Mouse (Mus musculus) gastrocnemius, adult 2 months (tissue): ENCODE measurements around the gene Zfp74. TPM values are rescaled to one million over a fixed set of nuclear protein-coding genes. Genes with fewer than 3 reads are reported as not detected.
A peak's percentile ranks its signal among the peaks of the same experiment; 100 is the strongest.

Experiments used
- DNase-seq: peaks from one replicate; pipeline ENCODE4 v3.0.0; 2022
- H3K27ac ChIP-seq: fragments of 200-600 bp; 2 replicates; pipeline ENCODE4 v1.8.1; 2022; ENCODE audit warnings: mild to moderate bottlenecking
- H3K4me3 ChIP-seq: fragments of 200-600 bp; 2 replicates; pipeline ENCODE4 v1.8.1; 2022; ENCODE audit warnings: mild to moderate bottlenecking, moderate library complexity
- CTCF ChIP-seq: fragments of 200-600 bp; IDR thresholded peaks from 2 replicates; pipeline ENCODE4 v1.8.1; 2022; ENCODE audit warnings: antibody characterized with exemption, mild to moderate bottlenecking, moderate library complexity
- intact Hi-C: fragments of 180-260 bp; cut with DNase I; formaldehyde crosslinking; loops from one replicate; pipeline ENCODE4 v1.15.1; 2025
- long read RNA-seq, 2 experiments: library from polyadenylated mRNA; stranded (forward); transcript quantifications; one replicate each; pipeline ENCODE4 v2.0.0; 2021
- total RNA-seq, 2 experiments: library from RNA; stranded (reverse); gene quantifications; 2 replicates each; pipeline ENCODE4 v1.2.3; 2021

The Zfp74 gene
- 1 to 10 TPM; 5.7 to 6.6 TPM for total RNA-seq
- long read RNA-seq, experiment 1, partial matches to known transcripts: 0 of 6 reads
- long read RNA-seq, experiment 1, other reads (novel, unspliced or antisense): 6 of 6 reads
- long read RNA-seq, experiment 2, partial matches to known transcripts: 0 of 3 reads
- long read RNA-seq, experiment 2, other reads (novel, unspliced or antisense): 3 of 3 reads

DNA sequence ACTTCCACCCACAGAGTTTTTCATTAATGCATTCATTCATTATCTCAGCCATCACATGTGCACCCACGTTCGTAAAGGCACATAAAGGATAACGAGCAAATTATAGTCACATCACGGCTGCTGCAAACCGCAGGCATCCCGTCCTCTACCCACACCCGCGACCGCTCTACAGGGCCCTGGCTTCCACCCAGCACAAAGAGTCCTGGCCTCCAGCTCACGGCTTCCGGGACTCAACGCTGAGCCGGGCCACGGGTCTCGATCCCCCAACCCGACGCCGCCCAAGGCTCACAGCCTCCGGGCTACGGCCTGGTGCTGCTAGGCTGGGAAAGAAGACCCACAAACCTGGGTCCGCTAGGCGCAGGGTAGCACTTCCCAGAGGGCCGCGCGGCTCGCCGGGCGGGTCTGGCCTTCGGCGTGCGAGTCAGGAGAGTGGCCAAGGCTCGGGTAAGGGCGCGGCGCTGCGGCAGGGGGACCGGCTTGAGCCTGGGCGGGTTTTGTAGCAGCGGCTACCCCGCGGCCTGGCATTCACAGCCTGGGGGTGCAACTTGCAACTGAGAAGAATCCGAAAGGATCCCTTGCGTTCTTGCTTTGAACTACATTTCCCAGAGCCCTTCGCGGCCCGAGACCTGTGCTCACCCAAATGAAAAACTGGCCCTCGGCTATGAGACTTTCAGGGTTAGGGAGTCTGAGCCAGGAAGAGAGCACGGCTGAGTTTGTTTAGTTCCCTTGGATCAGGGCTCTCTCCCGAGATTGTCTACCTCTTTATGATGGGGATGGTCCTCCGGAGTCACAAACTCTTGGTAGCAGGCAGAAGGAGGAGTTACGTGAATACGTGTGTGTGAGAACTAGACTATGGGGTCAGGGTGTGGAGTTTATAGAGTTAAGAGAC lies at the start of gene Zfp74:
Gene Zfp74 (minus strand): TSS at position 577 of the 889 bp plus-strand sequence.
- peak within 1 kb of the TSS; percentile 98 for H3K27ac ChIP-seq
- TF ChIP-seq CTCF: peak; percentile 15; the same call in 1 of the 2 replicates
- peak within 1 kb of the TSS; percentile 94 for H3K4me3 ChIP-seq
- intact Hi-C loops: loop anchor here (2.0 kb wide), 3 partner anchors 29 to 137 kb away; partner anchors contain the start of genes Gm26920, Zfp27, Zfp566 and Zfp568
- peak; percentile 83 for DNase-seq

DNA sequence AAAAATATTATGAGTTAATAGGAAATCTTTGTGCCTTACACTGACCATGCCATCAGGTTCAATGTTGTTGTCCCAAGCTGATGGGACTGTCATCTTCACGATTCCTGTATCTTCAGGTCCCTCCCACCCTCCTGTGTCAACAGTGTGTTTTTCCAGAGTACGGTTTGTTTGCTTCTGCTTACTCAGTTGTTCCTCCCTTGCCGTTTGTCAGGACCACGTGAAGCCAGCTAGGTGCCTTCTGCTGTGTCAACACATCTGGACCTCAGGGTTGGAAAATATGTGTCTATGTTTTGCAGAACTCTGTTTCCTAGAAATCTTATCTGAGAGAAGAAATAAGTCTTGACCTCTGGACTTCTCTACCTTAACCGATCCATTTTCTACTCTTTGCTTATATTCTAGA lies 46.7 kb upstream of the Zfp74 start:
- H3K27ac ChIP-seq: no peak overlapping the region

GRCm38 (mm10) chr7:29995134-29995533 lies 41.2 kb upstream of the Zfp74 start:
- TF ChIP-seq CTCF: no peak
- no peak overlapping the region for H3K27ac ChIP-seq
- no peak for DNase-seq
- intact Hi-C loops: no loop called here
- no peak overlapping the region for H3K4me3 ChIP-seq

More for the DNA sequence above, 46.7 kb upstream of the Zfp74 start:
- no peak overlapping the region for H3K4me3 ChIP-seq
- TF ChIP-seq CTCF: no peak
- intact Hi-C loops: no loop called here
- no peak for DNase-seq

GRCm38 (mm10) chr7:29993340-29993739 lies 39.5 kb upstream of the Zfp74 start:
- no peak for TF ChIP-seq CTCF
- no peak overlapping the region for H3K4me3 ChIP-seq
- no peak overlapping the region for H3K27ac ChIP-seq
- intact Hi-C loops: no loop called here
- no peak for DNase-seq

DNA sequence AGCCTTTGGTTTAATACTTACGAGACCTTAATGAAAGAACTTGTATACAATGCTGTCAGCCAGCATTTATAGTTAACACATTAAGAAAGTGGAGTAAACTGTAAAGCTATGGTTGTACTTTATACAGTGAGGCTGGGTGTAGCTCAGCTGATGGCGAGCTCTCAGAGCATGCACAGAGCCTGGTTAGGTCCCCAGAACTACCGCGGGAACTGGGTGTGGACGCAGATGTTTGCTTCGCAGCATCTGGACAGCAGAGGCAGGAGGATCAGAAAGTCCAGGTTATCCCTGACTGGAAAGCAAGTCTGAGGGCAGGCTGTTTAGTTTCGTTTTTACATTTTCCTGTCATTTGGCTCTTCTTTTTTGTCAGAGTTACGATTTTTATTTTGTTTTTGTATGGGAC lies 38.8 kb upstream of the Zfp74 start:
- TF ChIP-seq CTCF: no peak
- intact Hi-C loops: no loop called here
- no peak for DNase-seq
- H3K27ac ChIP-seq: no peak overlapping the region
- H3K4me3 ChIP-seq: no peak overlapping the region

DNA sequence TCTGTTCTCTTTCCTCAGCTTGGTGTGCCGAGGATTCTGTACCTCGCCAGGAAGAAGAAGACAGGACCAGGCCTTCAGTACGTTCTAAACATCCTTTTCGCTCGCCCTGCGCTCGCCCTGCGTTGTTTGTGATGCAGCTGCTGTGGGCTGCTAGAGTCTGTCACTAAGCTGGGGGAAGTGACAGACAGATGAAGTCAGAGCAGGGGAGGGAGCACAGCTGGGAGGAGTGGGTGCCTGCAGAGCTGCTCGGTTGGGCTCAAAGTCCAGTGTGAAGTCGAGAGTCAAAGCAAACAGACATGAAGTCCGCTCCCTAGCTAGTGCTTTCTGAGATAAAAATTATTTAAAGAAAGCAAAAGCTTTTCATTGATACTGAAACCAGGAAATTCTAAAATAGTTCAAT lies 35.1 kb upstream of the Zfp74 start:
- no peak for TF ChIP-seq CTCF
- intact Hi-C loops: no loop called here

DNA sequence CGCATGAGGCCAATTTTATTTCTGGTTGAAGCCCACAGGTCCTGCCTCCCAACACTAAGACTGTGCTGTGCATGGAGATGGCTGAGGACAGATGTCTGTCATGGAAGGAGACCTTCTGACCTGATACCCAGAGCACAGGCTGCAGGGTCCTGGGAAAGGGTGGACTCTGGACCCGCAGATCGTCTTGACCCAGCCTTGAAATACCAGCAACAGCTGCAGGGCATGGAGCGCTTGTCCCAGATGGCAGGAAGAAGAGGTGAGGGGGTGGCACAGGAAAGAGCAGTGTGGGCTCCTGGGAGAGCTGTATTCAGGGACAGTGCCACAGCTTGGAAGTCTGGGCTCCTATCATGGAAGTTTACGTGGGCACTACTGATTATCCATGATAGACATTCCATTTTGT lies 33.7 kb upstream of the Zfp74 start:
- Histone ChIP-seq H3K4me3 (no peak overlapping the region), H3K27ac (no peak overlapping the region; the same call in 1 of the 2 replicates)
- intact Hi-C loops: no loop called here
- DNase-seq: no peak
- no peak for TF ChIP-seq CTCF

More for the DNA sequence above, 35.1 kb upstream of the Zfp74 start:
- no peak for DNase-seq
- H3K27ac ChIP-seq: 0 out of 2 replicates have a peak overlapping the region, but pooled peaks have one; percentile 2
- no peak overlapping the region for H3K4me3 ChIP-seq

GRCm38 (mm10) chr7:29986101-29986500 lies 32.2 kb upstream of the Zfp74 start:
- TF ChIP-seq CTCF: no peak
- intact Hi-C loops: no loop called here
- peak overlapping the region; percentile 38 for H3K27ac ChIP-seq
- DNase-seq: no peak
- H3K4me3 ChIP-seq: peak overlapping the region; percentile 96; the same call in 1 of the 2 replicates

- DNase-seq: peak; percentile 96
- intact Hi-C loops: loop anchor here (2.0 to 5.0 kb wide), 2 partner anchors 29 to 77 kb away; partner anchors contain the start of genes Zfp27, Zfp383 and Zfp74
- peak within 1 kb of the TSS; percentile 96 for H3K4me3 ChIP-seq
- TF ChIP-seq CTCF: peak; percentile 67
- peak within 1 kb of the TSS; percentile 99 for H3K27ac ChIP-seq
Measured at GRCm38 (mm10) chr7:29983690-29984380, 29.9 kb upstream of the Zfp74 start, which contains the start of gene Zfp568. Zfp568 (plus strand) TSS chr7:29983955.

DNA sequence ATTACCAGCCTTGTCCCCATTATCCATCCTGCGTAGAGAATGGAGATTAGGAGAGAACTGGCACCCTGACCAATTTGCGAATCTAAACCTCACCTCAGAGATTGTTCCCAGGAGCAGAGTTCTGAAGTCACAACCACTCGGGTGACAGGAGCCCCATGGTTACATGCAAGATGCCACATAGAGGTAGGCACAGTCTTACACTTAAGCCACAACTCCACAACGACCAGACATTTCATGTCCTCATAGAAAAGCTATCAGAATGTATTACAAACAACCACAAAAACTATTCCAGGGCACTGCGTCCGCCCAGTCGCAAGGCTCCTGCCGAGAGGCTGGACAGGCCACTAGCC lies 29.4 kb upstream of the Zfp74 start:
- H3K4me3 ChIP-seq: peak overlapping the region; percentile 96
- H3K27ac ChIP-seq: peak overlapping the region; percentile 99
- DNase-seq: no peak
- no peak for TF ChIP-seq CTCF
- intact Hi-C loops: loop anchor here (2.0 to 5.0 kb wide), 2 partner anchors 29 to 76 kb away; partner anchors contain the start of genes Zfp27, Zfp383 and Zfp74

GRCm38 (mm10) chr7:29982931-29983330 lies 29.0 kb upstream of the Zfp74 start:
- DNase-seq: no peak
- Histone ChIP-seq H3K4me3 (peak overlapping the region; percentile 96), H3K27ac (peak overlapping the region; percentile 99)
- intact Hi-C loops: loop anchor here (2.0 to 5.0 kb wide), 2 partner anchors 28 to 76 kb away; partner anchors contain the start of genes Zfp27, Zfp383 and Zfp74
- TF ChIP-seq CTCF: no peak

GRCm38 (mm10) chr7:29982341-29982740 lies 28.5 kb upstream of the Zfp74 start:
- Histone ChIP-seq H3K4me3 (peak overlapping the region; percentile 96), H3K27ac (peak overlapping the region; percentile 99; the same call in 1 of the 2 replicates)
- TF ChIP-seq CTCF: no peak
- DNase-seq: no peak
- intact Hi-C loops: loop anchor here (2.0 to 5.0 kb wide), 2 partner anchors 28 to 75 kb away; partner anchors contain the start of genes Zfp27, Zfp383 and Zfp74
